Mouse (Mus musculus): Measurements from ENCODE around the gene Tchhl1. TPM values are rescaled to one million over a fixed set of nuclear protein-coding genes. Genes with fewer than 3 reads are reported as not detected.
"Not testable (repeated sequence)": the region's sequence is repeated elsewhere in the genome, so short reads cannot be mapped to it uniquely, and the experiment has no call there.

Gene Tchhl1
- not detected in 2 replicates for polyA plus RNA-seq (2015; fragmentation: Nextera tagmentation; extraction: Ambion mirVana)

GRCm38 (mm10) chr3:93468561-93468960, at the start of gene Tchhl1:
Tchhl1 (plus strand) TSS chr3:93468754.
- no peak for ATAC-seq (ENCODE audit: low FRiP score, low read depth)
- no peak within 1 kb of the TSS for H3K4me2 ChIP-seq (replicated peaks)
- H3K4me1 ChIP-seq = no peaks in the 10 kb centered on the region
- no peak within 1 kb of the TSS for H3K27ac ChIP-seq
- WGBS = 31% methylated on average over 5 of the region's 5 CpGs
- H3K36me3 ChIP-seq = no peaks in the 10 kb centered on the region
- no peaks in the 10 kb centered on the region for H3K27me3 ChIP-seq
- H3K9ac ChIP-seq = no peak within 1 kb of the TSS
- no peak within 1 kb of the TSS for H3K4me3 ChIP-seq
- no peaks in the 10 kb centered on the region for H3K9me3 ChIP-seq

- 57% methylated on average over 3 of the region's 3 CpGs for WGBS
- H3K36me3 ChIP-seq = no peaks in the 10 kb centered on the region
- no peak for ATAC-seq (ENCODE audit: low FRiP score, low read depth)
- no peak overlapping the region for H3K4me3 ChIP-seq
- no peaks in the 10 kb centered on the region for H3K27me3 ChIP-seq
- H3K27ac ChIP-seq = no peak overlapping the region
- H3K4me2 ChIP-seq (replicated peaks) = no peak overlapping the region
- H3K9ac ChIP-seq = no peak overlapping the region
- no peaks in the 10 kb centered on the region for H3K9me3 ChIP-seq
- no peaks in the 10 kb centered on the region for H3K4me1 ChIP-seq
These were observed 36.9 kb upstream of the Tchhl1 start for GRCm38 (mm10) chr3:93431673-93432072.

- no peak for ATAC-seq (ENCODE audit: low FRiP score, low read depth)
- H3K27ac ChIP-seq = no peak within 1 kb of the TSS
- no peaks in the 10 kb centered on the region for H3K36me3 ChIP-seq
- peak within 1 kb of the TSS; percentile 94 for H3K4me2 ChIP-seq (replicated peaks)
- H3K27me3 ChIP-seq = peaks cover 60% of the 10 kb centered on the region
- peak within 1 kb of the TSS; percentile 52 for H3K4me3 ChIP-seq
- WGBS = 79% methylated on average over 1 of the region's 1 CpGs
- no peak within 1 kb of the TSS for H3K9ac ChIP-seq
- H3K9me3 ChIP-seq = no peaks in the 10 kb centered on the region
- peaks cover 18% of the 10 kb centered on the region for H3K4me1 ChIP-seq
These were observed 26.5 kb upstream of the Tchhl1 start, which contains the start of gene Tchh for GRCm38 (mm10) chr3:93442030-93442429. Tchh (plus strand) TSS chr3:93442330.

GRCm38 (mm10) chr3:93443501-93444101, 25.0 kb upstream of the Tchhl1 start:
- no peak overlapping the region for H3K27ac ChIP-seq
- WGBS = under 1% methylated on average over 38 of the region's 38 CpGs
- H3K4me1 ChIP-seq = peaks cover 24% of the 10 kb centered on the region
- H3K9me3 ChIP-seq = no peaks in the 10 kb centered on the region
- no peaks in the 10 kb centered on the region for H3K36me3 ChIP-seq
- H3K27me3 ChIP-seq = peaks cover 73% of the 10 kb centered on the region
- H3K4me2 ChIP-seq (replicated peaks) = peak overlapping the region; percentile 94
- peak overlapping the region; percentile 52 for H3K4me3 ChIP-seq
- ATAC-seq (ENCODE audit: low FRiP score, low read depth) = no peak
- H3K9ac ChIP-seq = peak overlapping the region; percentile 61

- H3K27ac ChIP-seq = no peak overlapping the region
- peak; percentile 89 for ATAC-seq (ENCODE audit: low FRiP score, low read depth)
- peaks cover 24% of the 10 kb centered on the region for H3K4me1 ChIP-seq
- peaks cover 71% of the 10 kb centered on the region for H3K27me3 ChIP-seq
- H3K36me3 ChIP-seq = no peaks in the 10 kb centered on the region
- no peaks in the 10 kb centered on the region for H3K9me3 ChIP-seq
- H3K4me2 ChIP-seq (replicated peaks) = peak overlapping the region; percentile 94
- peak overlapping the region; percentile 52 for H3K4me3 ChIP-seq
- peak overlapping the region; percentile 61 for H3K9ac ChIP-seq
- under 1% methylated on average over 56 of the region's 56 CpGs for WGBS
These were observed 24.0 kb upstream of the Tchhl1 start for GRCm38 (mm10) chr3:93444343-93445164.

GRCm38 (mm10) chr3:93445165-93445705, 23.3 kb upstream of the Tchhl1 start:
- Histone ChIP-seq H3K4me2 (replicated peaks) (peak overlapping the region; percentile 94), H3K4me1 (peaks cover 24% of the 10 kb centered on the region), H3K27me3 (peaks cover 77% of the 10 kb centered on the region), H3K9ac (peak overlapping the region; percentile 61; the same call in 1 of the 2 replicates), H3K9me3 (no peaks in the 10 kb centered on the region), H3K4me3 (peak overlapping the region; percentile 52), H3K36me3 (no peaks in the 10 kb centered on the region), H3K27ac (no peak overlapping the region)
- under 1% methylated on average over 36 of the region's 36 CpGs for WGBS
- ATAC-seq (ENCODE audit: low FRiP score, low read depth) = no peak

GRCm38 (mm10) chr3:93446128-93446755, 22.3 kb upstream of the Tchhl1 start:
- Histone ChIP-seq H3K36me3 (no peaks in the 10 kb centered on the region), H3K27me3 (peaks cover 72% of the 10 kb centered on the region), H3K27ac (no peak overlapping the region), H3K9ac (peak overlapping the region; percentile 62), H3K9me3 (no peaks in the 10 kb centered on the region), H3K4me1 (peaks cover 24% of the 10 kb centered on the region), H3K4me3 (peak overlapping the region; percentile 52), H3K4me2 (replicated peaks) (peak overlapping the region; percentile 94)
- under 1% methylated on average over 54 of the region's 54 CpGs for WGBS
- no peak for ATAC-seq (ENCODE audit: low FRiP score, low read depth)

- ATAC-seq (ENCODE audit: low FRiP score, low read depth); H3K27ac ChIP-seq; H3K36me3 ChIP-seq; H3K9me3 ChIP-seq: not testable (repeated sequence)
- Histone ChIP-seq H3K4me2 (replicated peaks) (peak overlapping the region; percentile 94), H3K9ac (peak overlapping the region; percentile 62), H3K4me3 (peak overlapping the region; percentile 52), H3K4me1 (peaks cover 24% of the 10 kb centered on the region), H3K27me3 (peaks cover 72% of the 10 kb centered on the region)
- WGBS = under 1% methylated on average over 32 of the region's 32 CpGs
These were observed 21.8 kb upstream of the Tchhl1 start for GRCm38 (mm10) chr3:93446756-93447137.

- no peak overlapping the region for H3K27ac ChIP-seq
- H3K4me2 ChIP-seq (replicated peaks) = peak overlapping the region; percentile 94
- no peaks in the 10 kb centered on the region for H3K9me3 ChIP-seq
- under 1% methylated on average over 59 of the region's 59 CpGs for WGBS
- ATAC-seq (ENCODE audit: low FRiP score, low read depth) = peak; percentile 68
- peaks cover 69% of the 10 kb centered on the region for H3K27me3 ChIP-seq
- H3K9ac ChIP-seq = peak overlapping the region; percentile 62
- peak overlapping the region; percentile 52 for H3K4me3 ChIP-seq
- peaks cover 24% of the 10 kb centered on the region for H3K4me1 ChIP-seq
- no peaks in the 10 kb centered on the region for H3K36me3 ChIP-seq
These were observed 21.3 kb upstream of the Tchhl1 start for GRCm38 (mm10) chr3:93447138-93447841.

GRCm38 (mm10) chr3:93466556-93466955, 2.0 kb upstream of the Tchhl1 start:
- H3K9ac ChIP-seq = no peak overlapping the region
- no peaks in the 10 kb centered on the region for H3K4me1 ChIP-seq
- no peaks in the 10 kb centered on the region for H3K36me3 ChIP-seq
- no peaks in the 10 kb centered on the region for H3K9me3 ChIP-seq
- 61% methylated on average over 3 of the region's 3 CpGs for WGBS
- ATAC-seq (ENCODE audit: low FRiP score, low read depth) = no peak
- H3K27me3 ChIP-seq = no peaks in the 10 kb centered on the region
- H3K4me3 ChIP-seq = no peak overlapping the region
- no peak overlapping the region for H3K27ac ChIP-seq
- H3K4me2 ChIP-seq (replicated peaks) = no peak overlapping the region

GRCm38 (mm10) chr3:93467130-93467529, 1.4 kb upstream of the Tchhl1 start:
- Histone ChIP-seq H3K4me1 (no peaks in the 10 kb centered on the region), H3K9ac (no peak overlapping the region), H3K4me2 (replicated peaks) (no peak overlapping the region), H3K27me3 (no peaks in the 10 kb centered on the region), H3K36me3 (no peaks in the 10 kb centered on the region), H3K27ac (no peak overlapping the region), H3K9me3 (no peaks in the 10 kb centered on the region), H3K4me3 (no peak overlapping the region)
- ATAC-seq (ENCODE audit: low FRiP score, low read depth) = no peak
- WGBS = 71% methylated on average over 4 of the region's 4 CpGs
